Mouse (Mus musculus) large intestine, adult 2 months (tissue): ENCODE results near the gene Ctbp2. TPM values are rescaled to one million over a fixed set of nuclear protein-coding genes. Genes with fewer than 3 reads are reported as not detected.

Experiments used
- DNase-seq: peaks from one replicate; pipeline ENCODE4 v3.0.0-alpha.2; 2012; ENCODE audit warnings: low read depth, low spot score
- WGBS: fragments of 180-500 bp; shearing (Covaris S2); methylation state at CpG from one replicate; pipeline ENCODE4 v1.1.7; 2018; 5-methylcytosine and 5-hydroxymethylcytosine counted together
- polyA plus RNA-seq: library from polyadenylated mRNA; depleted of rRNA; stranded (reverse); fragments of >200 nt; gene quantifications from 2 replicates; pipeline ENCODE4 v1.2.3, GENCODE M21; 2012; rRNA removed

The Ctbp2 gene
- polyA plus RNA-seq, 1 experiment: 35.5 TPM

DNA sequence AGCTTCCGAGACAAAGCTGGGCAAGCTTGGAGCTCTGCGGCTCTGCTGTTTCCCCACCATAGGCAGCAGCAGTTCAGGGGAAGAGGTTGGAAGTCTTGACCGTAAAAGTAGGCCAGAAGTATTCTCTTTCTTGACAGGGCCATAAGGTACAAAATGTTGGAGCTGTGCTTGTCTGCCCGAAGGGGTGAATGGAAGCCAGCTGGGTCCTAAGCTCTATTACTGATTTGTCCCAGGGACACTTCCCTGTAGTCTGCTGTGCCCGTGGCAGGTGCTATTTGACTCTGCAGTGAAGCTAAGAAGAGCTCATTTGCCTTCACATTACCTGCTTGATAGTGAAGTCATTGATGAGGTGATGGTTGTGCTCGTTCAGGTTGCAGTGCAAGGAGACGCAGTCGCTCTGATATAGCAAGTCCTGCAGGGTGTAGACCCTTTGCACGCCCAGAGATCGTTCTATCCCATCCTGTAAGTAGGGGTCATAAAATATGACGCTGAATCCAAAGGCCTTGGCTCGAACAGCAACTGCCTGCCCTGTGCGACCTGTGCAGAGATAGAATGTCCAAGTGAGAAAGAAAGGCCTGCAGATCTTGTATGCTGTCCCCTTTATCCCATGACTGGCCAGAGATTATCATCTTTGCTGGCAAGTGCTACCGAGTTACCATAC, 132.8 kb downstream of the Ctbp2 start:
- 78% methylated on average over 14 of the region's 14 CpGs for WGBS
- no peak for DNase-seq

- 51% methylated on average over 5 of the region's 5 CpGs for WGBS
- DNase-seq: no peak
These were observed 134.3 kb downstream of the Ctbp2 start for GRCm38 (mm10) chr7:132989839-132990238.

GRCm38 (mm10) chr7:132982639-132983038, 141.5 kb downstream of the Ctbp2 start:
- no peak for DNase-seq
- 61% methylated on average over 3 of the region's 3 CpGs for WGBS

- DNase-seq: no peak
- WGBS: 73% methylated on average over 2 of the region's 2 CpGs
These were observed 146.2 kb downstream of the Ctbp2 start for GRCm38 (mm10) chr7:132977981-132978380.

- WGBS: 52% methylated on average over 2 of the region's 2 CpGs
These were observed 148.1 kb downstream of the Ctbp2 start for GRCm38 (mm10) chr7:132976079-132976478.

GRCm38 (mm10) chr7:132972079-132972478, 152.1 kb downstream of the Ctbp2 start:
- WGBS: 99% methylated on average over 2 of the region's 2 CpGs

More at GRCm38 (mm10) chr7:132976079-132976478, 148.1 kb downstream of the Ctbp2 start:
- no peak for DNase-seq

DNA sequence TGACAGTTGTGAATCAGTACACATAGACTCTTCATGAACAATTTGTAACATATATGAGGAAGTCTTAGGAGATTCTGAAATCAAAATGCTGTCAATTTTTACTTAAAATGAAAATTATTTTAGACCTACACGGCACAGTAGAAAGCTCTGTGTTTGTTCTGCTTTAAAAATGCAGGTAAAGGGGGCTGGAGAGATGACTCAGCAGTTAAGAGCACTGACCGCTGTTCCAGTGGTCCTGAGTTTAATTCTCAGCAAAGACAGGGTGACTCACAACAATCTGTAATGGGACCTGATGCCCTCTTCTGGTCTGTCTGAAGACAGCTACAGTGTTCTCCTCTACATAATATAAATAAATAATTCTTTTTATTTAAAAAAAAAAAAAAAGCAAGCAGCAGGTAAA, 158.4 kb downstream of the Ctbp2 start:
- 80% methylated on average over 2 of the region's 2 CpGs for WGBS
- DNase-seq: no peak

More at GRCm38 (mm10) chr7:132972079-132972478, 152.1 kb downstream of the Ctbp2 start:
- DNase-seq: no peak

- WGBS: 82% methylated on average over 3 of the region's 3 CpGs
- DNase-seq: no peak
These were observed 159.8 kb downstream of the Ctbp2 start for GRCm38 (mm10) chr7:132964395-132964794.

DNA sequence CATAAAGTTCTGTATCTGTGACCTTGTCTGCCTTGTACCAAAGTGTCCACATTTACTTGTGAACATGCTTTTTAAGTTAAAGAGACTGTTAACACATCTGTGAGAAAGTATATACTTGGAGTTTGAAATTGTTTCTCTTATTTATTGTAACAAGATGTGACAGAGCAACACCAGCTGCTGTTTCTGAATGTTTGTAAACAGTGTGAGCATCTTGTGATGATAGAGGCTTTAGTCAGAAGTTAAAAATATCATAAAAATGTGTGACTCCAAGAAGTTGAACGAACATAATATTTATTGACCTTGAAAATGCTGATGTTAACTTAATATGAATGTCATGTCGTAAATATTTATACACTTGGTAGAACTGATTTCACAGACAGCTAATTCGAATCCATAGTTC, 173.5 kb downstream of the Ctbp2 start:
- no peak for DNase-seq
- WGBS: 67% methylated on average over 3 of the region's 3 CpGs

DNA sequence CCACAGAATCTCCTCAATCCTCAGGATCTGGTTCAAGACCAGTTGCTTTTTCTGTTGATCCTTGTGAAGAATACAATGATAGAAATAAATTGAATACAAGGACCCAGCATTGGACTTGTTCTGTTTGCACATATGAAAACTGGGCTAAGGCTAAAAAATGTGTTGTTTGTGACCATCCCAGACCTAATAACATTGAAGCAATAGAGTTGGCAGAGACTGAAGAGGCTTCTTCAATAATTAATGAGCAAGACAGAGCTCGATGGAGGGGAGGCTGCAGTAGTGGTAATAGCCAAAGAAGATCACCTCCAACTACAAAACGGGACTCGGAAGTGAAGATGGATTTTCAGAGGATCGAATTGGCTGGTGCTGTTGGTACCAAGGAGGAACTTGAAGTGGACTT, 174.2 kb downstream of the Ctbp2 start:
- 77% methylated on average over 4 of the region's 4 CpGs for WGBS
- no peak for DNase-seq

GRCm38 (mm10) chr7:132940569-132940968, 183.6 kb downstream of the Ctbp2 start:
- 60% methylated on average over 2 of the region's 2 CpGs for WGBS
- DNase-seq: no peak

- no peak for DNase-seq
- 68% methylated on average over 2 of the region's 2 CpGs for WGBS
These were observed 185.0 kb downstream of the Ctbp2 start for GRCm38 (mm10) chr7:132939118-132939517.

Other genes starting within 250 kb of the Ctbp2 start
- gene Zranb1, start 193.2 kb downstream of the Ctbp2 start, polyA plus RNA-seq: 4.6 and 5.6 TPM in 2 replicates
- 34.1 and 35.0 TPM in 2 replicates for gene Fgfr2, start 1.0 kb downstream of the Ctbp2 start, polyA plus RNA-seq